Mouse (Mus musculus) kidney, adult 2 months (tissue): ENCODE measurements around the gene Zbtb25.

Source experiments
- CTCF ChIP-seq: fragments of 200-500 bp; conservative IDR thresholded peaks from 2 replicates; pipeline ENCODE4 v1.5.1; 2011; ENCODE audit warnings: low read depth, mild to moderate bottlenecking, control low read depth, low read length, moderate library complexity, mixed read lengths; ENCODE audit not compliant: insufficient read depth, insufficient read length
- POLR2A ChIP-seq: fragments of 200-500 bp; IDR thresholded peaks from one replicate; pipeline ENCODE4 v1.6.1; 2011; ENCODE audit warnings: low read depth, low read length, control low read depth

DNA sequence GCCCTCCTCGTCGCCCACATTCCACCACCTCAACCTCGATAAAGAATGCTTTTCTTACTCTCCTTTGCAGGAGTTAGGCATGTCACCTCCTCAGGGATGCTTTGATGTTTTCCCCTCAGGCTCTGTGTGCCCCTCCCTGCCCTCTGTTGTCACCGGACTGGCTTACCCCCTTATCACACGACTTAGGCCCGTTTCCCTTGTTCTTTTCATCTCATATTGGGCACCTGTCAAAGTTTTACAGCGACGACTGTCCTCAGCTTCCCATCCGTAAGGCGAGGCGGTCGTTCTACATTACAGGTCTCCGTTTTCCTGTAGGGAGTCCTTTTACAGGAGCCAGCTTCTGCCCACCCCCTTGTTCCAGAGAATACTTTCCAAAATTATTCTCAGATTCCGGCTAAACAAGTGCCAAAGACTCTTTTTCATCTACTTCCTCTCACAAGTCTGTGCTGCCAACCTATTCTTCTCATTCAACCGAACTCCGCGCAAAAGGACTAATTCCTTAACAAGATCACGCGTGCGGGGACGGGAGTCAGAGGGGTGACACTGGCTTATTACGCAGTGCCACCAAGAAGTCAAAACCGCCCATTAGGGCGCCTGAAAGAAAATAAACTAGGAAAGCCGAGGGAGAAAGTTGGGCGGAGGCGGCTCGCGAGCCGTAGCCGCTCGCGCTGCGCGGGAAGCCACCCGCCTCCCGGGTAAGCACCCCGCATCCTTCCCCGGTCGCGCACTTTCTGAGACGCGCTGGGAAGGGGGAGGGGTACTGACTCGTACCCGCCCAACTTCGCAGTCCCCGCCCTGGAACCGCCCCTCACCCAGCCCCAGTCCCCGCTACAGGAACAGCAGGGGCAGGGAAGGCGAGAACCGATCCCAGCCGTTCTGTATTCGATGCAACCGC, 33.8 kb upstream of the Zbtb25 start:
- TF ChIP-seq POLR2A (no peak), CTCF (no peak)
